Mouse (Mus musculus): ENCODE results near the gene Tff2.

DNA sequence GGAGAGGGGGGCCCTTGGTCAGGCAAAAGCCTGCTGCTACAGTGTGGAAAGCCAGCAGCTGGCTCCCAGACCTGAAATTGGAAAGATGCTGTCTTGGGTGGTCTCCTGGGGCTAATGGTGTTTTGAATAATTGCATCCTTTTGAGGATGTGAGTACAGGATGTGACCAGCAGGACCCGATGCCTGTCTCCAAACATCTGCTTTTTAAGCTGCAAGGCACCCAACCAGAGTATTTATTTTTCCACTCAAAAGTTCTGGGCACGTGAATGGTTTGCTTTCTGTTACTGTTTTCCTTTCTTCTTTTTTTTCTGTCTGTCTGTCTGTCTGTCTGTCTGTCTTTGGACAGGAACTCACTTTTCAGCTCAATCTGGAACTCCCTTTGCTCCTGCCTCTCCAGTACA lies 48.6 kb upstream of the Tff2 start:
- TF ChIP-seq POLR2A (IDR thresholded peaks at IDR 0.05; ENCODE audit: borderline replicate concordance, control insufficient read depth, low read depth, low read length), result no peak
- no peak for TF ChIP-seq CTCF (IDR thresholded peaks at IDR 0.05; ENCODE audit: control insufficient read depth, insufficient read depth, low read length)
